Mouse (Mus musculus): ENCODE measurements around the gene Tusc1. TPM values are rescaled to one million over a fixed set of nuclear protein-coding genes. Genes with fewer than 3 reads are reported as not detected.

The Tusc1 gene
- 10 to 100 TPM; 15.2 to 16.1 TPM for total RNA-seq (2021)
- long read RNA-seq, experiment 1, transcript Tusc1-201 (1 exons, 1,374 nt): major isoform, 41 of 41 reads
- long read RNA-seq, experiment 1, partial matches to known transcripts: 0 of 41 reads
- long read RNA-seq, experiment 1, other reads (novel, unspliced or antisense): 0 of 41 reads
- long read RNA-seq, experiment 2, transcript Tusc1-201 (1 exons, 1,374 nt): major isoform, 36 of 36 reads
- long read RNA-seq, experiment 2, partial matches to known transcripts: 0 of 36 reads
- long read RNA-seq, experiment 2, other reads (novel, unspliced or antisense): 0 of 36 reads

DNA sequence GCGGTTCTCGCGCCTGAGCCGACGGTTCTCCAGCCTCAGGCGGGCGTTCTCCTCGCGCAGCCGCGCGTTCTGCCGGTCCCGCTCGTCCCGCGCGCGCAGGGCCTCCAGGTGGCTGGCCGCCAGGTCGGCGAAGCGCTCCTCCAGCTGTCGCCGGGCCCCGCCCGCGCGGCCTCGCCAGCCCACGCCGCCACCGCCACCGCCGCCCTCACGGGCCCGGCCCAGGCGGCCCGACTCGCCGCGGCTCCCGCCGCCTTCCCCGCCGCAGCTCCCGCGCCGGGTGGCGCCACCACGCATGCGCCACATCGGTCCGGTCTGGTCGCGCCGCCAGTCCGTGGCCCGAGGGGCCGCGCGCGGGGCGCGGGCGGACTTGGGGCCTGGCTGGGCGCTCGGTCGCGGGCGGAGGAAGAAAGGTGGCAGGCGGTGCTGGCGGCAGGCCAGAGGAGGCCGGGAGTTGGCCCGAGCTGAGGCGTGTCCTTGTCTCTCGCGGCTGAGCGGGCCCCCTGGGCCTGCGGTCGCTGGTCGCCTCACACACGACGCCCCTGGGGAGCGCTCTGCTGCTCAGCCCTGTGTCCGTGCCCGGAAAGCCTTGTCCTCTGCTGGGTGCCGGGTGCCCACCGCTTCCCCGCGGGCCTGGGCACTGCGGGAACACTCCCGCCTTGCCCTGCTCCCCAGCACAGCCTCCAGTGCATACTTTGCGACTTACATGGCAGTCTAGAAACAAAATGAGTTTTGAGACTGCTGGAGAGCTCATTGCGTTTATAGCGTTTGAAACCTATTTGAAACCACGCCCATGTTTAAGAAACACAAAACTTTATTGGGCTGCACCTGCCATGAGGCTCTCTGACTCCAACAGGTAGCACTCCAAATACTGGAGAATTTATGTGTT is at the start of gene Tusc1:
Gene Tusc1 (minus strand): TSS at position 394 of the 886 bp plus-strand sequence.
- peak; percentile 63 to 69 for DNase-seq (ENCODE audit: low spot score in 2 of 2)
- intact Hi-C loops (cut with DNase I): no loop called here

DNA sequence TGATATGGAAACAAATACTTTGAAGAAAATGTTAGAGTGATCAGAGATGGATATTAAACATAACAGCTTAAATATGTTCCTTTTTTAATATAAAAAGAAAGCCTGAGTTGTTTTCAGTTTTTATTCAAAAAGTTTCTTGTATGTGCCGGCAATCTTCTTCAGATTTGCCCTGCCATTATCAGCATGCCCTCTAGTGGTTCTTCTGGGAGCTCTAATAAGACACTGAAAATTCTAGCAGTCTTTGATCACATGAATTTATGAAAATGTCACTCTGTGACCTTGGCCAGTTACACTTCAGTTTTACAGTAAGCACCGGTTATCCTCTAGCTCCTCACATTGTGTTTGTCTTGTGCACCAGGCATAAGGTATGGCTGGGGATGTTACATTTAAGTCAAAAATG is 17.6 kb upstream of the Tusc1 start:
- peak in 1 of 2 experiments; percentile 5 for DNase-seq (ENCODE audit: low spot score in 2 of 2)
- intact Hi-C loops (cut with DNase I): no loop called here

DNA sequence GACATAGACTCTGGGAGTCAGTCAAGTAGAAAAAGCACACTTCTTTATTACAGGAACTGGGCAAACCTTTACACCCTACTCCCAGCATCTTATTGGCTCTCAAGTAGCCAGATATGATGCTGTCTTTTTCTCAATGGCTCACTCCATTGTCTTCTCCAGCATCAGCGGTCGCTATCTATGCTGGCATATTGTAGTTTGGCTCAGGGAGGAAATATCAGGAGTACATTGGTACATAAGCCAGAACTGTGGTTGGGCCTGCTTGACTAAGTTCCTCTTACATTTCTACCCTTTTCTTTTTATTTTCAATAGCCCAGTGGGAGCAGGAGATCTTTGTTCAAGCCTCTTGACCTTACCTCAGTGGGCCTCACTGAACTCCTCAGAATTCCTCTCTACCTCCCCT is 9.0 kb upstream of the Tusc1 start:
- intact Hi-C loops (cut with DNase I): no loop called here
- DNase-seq (ENCODE audit: low spot score in 2 of 2): no peak

DNA sequence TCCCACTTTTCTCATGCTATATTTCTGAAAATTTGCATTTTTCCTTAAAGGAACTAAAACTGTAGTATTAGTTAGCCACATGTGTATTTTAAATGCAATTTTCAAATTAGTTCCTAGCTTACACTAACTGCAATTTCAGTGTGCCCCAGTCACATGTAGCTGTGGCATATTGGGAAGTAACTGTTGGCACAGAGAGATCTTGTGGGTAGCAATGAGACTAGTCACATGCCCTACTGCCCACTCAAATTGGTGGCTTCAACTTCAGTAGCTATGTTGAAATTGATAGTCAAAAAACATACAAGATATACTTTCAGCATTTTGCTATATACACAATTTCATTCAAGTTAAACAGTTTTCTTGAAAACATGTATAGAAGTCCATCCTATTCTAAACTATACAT is 6.3 kb upstream of the Tusc1 start:
- intact Hi-C loops (cut with DNase I): no loop called here
- no peak for DNase-seq (ENCODE audit: low spot score in 2 of 2)

DNA sequence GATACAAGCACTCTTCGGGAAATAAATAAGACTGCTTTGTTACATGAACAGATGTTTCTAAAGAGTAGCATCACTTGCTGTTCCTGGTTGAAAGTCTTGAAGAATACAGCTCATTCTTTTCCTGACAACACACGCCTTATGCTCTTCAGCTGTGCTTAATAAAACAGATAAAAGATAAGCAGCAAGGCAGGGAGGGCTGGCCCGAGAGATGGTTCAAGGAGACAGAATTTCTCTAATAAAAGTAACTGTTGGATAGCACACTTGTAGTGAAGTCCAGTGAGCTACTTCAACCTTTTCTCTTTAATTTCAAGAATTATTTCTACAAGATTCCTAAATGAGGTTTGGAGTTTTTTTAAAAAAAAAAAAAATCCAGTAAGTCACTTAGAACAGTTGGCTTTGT is 2.7 kb upstream of the Tusc1 start:
- intact Hi-C loops (cut with DNase I): no loop called here
- no peak for DNase-seq (ENCODE audit: low spot score in 2 of 2)

- intact Hi-C loops (cut with DNase I): no loop called here
- peak; percentile 60 to 61 for DNase-seq (ENCODE audit: low spot score in 2 of 2)
These were observed 634 bp downstream of the Tusc1 start for GRCm38 (mm10) chr4:93334636-93335117.

DNA sequence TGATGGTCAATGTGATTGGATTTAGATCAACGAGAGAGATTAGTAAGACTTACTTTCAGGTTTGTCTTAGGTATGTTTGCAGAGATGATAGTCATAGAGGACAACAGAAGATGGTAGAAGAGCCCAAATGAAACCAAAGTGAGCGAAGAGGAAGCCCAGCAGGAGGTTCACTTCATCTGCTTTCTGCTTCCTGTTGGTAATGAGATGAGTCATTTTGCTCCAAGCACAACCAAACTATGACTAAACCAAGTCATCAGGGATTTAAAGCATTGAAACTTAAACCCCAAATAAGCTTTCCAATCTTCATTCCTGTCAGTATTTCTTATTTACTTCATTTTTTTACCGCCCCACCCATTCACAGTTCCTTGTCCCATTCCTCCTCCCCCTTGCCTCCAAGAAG is 27.8 kb downstream of the Tusc1 start:
- DNase-seq (ENCODE audit: low spot score in 2 of 2): no peak
- intact Hi-C loops (cut with DNase I): no loop called here

GRCm38 (mm10) chr4:93286065-93286464 is 49.2 kb downstream of the Tusc1 start:
- DNase-seq (ENCODE audit: low spot score in 2 of 2): no peak
- intact Hi-C loops (cut with DNase I): no loop called here

Measured in left cerebral cortex, postnatal 14 days (tissue).